Mouse (Mus musculus) embryonic facial prominence, embryonic 10.5 days (tissue): ENCODE results near the gene Fam186a. TPM values are rescaled to one million over a fixed set of nuclear protein-coding genes. Genes with fewer than 3 reads are reported as not detected.
"Not testable (repeated sequence)": the region's sequence is repeated elsewhere in the genome, so short reads cannot be mapped to it uniquely, and the experiment has no call there.

Experiments used
- DNase-seq: peaks from one replicate; pipeline ENCODE4 v3.0.0-alpha.2; 2017; ENCODE audit warnings: low spot score
- H3K27ac ChIP-seq: fragments of 300-500 bp; sonication (generic); replicated peaks from 2 replicates; pipeline ENCODE4 v1.5.1; 2016; ENCODE audit warnings: mild to moderate bottlenecking
- H3K27me3 ChIP-seq: fragments of 300-500 bp; sonication (generic); replicated peaks from 2 replicates; pipeline ENCODE4 v1.6.1; 2016; ENCODE audit warnings: low read depth, mild to moderate bottlenecking; ENCODE audit not compliant: poor library complexity, severe bottlenecking
- H3K36me3 ChIP-seq: fragments of 300-500 bp; sonication (generic); replicated peaks from 2 replicates; pipeline ENCODE4 v1.6.1; 2016; ENCODE audit warnings: mild to moderate bottlenecking, moderate library complexity
- H3K4me1 ChIP-seq: fragments of 300-500 bp; sonication (generic); 2 replicates; pipeline ENCODE4 v1.6.1; 2016
- H3K4me3 ChIP-seq: fragments of 300-500 bp; sonication (generic); 2 replicates; pipeline ENCODE4 v1.5.1; 2016; ENCODE audit warnings: mild to moderate bottlenecking, moderate library complexity
- H3K9me3 ChIP-seq: fragments of 300-500 bp; sonication (generic); 2 replicates; pipeline ENCODE4 v1.6.1; 2016; ENCODE audit warnings: mild to moderate bottlenecking
- WGBS: fragments of 180-500 bp; shearing (Covaris S2); methylation state at CpG from one replicate; pipeline ENCODE4 v1.1.7; 2016; 5-methylcytosine and 5-hydroxymethylcytosine counted together
- polyA plus RNA-seq: library from polyadenylated mRNA; unstranded; fragments of >200 nt; fragmentation: Nextera tagmentation; extraction: Ambion mirVana; gene quantifications from 2 replicates; pipeline ENCODE4 v1.2.1, GENCODE M21; 2016

Fam186a gene
- polyA plus RNA-seq, 1 experiment from 2014 or later = not detected

DNA sequence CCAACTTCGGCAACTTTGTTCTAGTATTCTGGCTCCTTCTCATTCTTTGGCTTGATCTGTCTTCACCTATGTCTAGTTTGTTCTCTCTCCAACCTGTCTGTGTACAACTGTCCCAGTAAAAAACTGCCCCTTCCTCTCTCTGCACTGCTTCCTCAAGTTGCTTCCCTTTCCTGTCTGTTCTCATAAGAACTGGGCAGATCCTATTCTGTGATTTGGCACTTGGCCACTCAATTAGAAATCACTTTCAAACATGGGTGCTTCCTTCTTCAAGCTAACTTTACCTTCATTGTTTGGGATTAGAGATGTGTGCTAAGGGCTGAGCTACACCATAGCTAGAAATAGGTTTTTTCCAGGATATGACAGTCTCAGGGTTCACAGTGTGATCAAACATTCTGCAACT, 3.7 kb upstream of the Fam186a start:
- no peaks in the 10 kb centered on the region for H3K9me3 ChIP-seq
- no peak for DNase-seq
- no peak overlapping the region for H3K4me3 ChIP-seq
- no peaks in the 10 kb centered on the region for H3K36me3 ChIP-seq
- peaks cover 11% of the 10 kb centered on the region for H3K4me1 ChIP-seq
- 96% methylated on average over 1 of the region's 1 CpGs for WGBS
- no peak overlapping the region for H3K27ac ChIP-seq
- no peaks in the 10 kb centered on the region for H3K27me3 ChIP-seq

DNA sequence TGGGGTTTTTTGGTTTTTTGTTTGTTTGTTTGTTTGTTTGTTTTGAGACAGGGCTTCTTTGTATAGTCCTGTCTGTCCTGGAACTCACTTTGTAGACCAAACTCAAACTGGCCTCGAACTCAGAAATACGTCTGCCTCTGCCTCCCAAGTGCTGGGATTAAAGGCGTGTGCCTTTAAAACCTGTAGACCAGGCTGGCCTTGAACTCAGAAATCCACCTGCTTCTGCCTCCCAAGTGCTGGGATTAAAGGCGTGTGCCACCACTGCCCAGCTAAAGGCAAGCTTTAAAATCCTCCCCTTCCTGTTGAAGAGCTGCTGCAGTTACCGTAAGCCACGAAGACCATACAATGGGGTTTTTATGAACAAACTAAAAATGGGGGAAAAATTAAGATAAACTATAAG, 2.9 kb upstream of the Fam186a start, which contains the start of gene Larp4:
Larp4 (plus strand) TSS at position 301 of the 400 bp plus-strand sequence.
- WGBS = 85% methylated on average over 6 of the region's 6 CpGs
- H3K36me3 ChIP-seq, H3K27me3 ChIP-seq, H3K4me3 ChIP-seq, DNase-seq, H3K27ac ChIP-seq, H3K9me3 ChIP-seq: not testable (repeated sequence)
- H3K4me1 ChIP-seq = peaks cover 11% of the 10 kb centered on the region

DNA sequence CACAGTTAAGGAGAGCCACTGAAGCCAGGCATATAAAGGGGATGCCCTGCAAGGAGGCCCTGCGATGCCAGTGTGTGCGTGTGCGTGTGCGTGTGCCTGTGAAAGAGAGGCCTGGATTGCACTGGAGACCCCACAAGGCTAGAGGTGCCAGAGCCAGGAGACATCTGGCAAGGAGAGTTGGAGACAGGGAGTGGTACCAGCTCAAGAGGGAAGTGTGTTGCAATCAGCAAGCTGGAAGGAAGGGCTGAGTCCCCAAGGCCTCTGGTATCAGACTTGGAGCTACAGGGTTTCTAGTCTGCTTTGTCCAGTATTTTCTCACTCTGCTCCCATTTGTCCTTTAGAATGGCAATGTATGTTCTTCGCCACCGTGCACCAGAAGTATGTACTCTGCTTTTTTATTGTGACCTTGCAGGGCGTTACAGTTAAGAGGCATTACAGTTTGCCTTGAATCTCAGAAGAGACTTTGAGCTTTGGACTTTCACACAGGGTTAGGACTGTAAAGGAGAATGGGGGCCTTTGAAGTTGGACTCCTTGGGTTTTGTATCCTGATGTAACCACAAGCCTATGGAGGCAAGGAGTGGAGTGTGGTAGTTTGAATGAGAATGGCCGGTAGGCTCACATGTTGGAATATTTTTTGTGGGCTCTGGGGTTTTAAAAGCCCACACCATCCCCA, 1.6 kb downstream of the Fam186a start:
- H3K36me3 ChIP-seq = no peaks in the 10 kb centered on the region
- no peak for DNase-seq
- H3K4me3 ChIP-seq = no peak overlapping the region
- no peak overlapping the region for H3K27ac ChIP-seq
- no peaks in the 10 kb centered on the region for H3K27me3 ChIP-seq
- no peaks in the 10 kb centered on the region for H3K4me1 ChIP-seq
- WGBS = 91% methylated on average over 8 of the region's 8 CpGs
- H3K9me3 ChIP-seq = no peaks in the 10 kb centered on the region

DNA sequence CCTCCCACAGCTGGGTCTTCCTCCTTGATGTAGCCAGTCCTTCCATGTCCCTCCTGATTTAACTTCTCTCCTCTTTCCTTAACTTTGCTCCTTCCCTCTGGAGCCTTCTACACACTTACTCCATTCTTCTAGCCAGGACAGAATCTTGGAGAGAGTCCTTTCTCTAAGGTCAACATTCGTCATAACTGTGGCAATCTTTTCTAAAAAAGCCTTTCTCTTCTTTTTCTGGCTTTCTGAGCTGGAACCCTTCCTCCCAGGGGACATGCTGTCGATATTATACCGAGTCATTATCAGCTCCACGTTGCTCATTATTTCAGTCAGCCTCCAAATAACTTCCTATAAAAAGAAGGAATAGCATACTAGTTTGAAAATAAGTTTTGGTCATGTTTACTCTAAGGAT, 11.5 kb downstream of the Fam186a start:
- H3K27me3 ChIP-seq = no peaks in the 10 kb centered on the region
- no peaks in the 10 kb centered on the region for H3K4me1 ChIP-seq
- no peaks in the 10 kb centered on the region for H3K9me3 ChIP-seq
- DNase-seq = no peak
- 81% methylated on average over 4 of the region's 4 CpGs for WGBS
- no peaks in the 10 kb centered on the region for H3K36me3 ChIP-seq
- H3K4me3 ChIP-seq = no peak overlapping the region
- no peak overlapping the region for H3K27ac ChIP-seq

DNA sequence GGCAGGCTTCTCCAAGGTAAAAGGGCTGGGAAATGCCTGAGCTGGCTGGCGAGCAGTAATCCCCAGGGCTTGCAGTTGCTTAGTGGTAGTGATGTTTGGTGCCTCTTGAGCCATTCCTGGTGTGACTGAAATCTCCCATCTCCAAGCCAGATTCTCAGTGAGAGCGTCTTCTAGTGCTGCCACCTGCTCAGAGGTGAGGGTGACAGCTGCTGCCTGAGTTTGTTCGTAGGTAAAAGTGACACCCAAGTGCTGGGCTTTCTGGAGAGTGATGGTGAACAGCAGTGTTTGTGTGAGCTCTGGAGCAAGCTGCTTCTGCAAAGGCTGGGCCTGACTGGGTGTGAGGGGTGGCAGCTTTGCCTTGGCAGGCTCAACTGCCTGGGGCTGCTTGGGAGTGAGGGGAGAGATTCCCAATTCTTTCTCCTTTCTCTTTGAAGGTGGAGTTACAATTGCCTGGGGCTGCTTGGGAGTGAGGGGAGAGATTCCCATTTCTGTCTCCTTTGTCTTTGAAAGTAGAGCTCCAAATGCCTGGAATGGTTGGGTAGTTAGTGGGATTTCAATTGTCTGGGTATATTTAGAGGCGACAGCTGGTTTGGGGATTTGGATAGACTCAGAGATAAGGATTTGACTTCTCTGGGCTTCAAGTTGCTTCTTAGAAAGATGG, 25.8 kb downstream of the Fam186a start:
- Histone ChIP-seq H3K36me3 (peaks cover 5% of the 10 kb centered on the region; the same call in 1 of the 2 replicates), H3K4me3 (no peak overlapping the region), H3K27me3 (no peaks in the 10 kb centered on the region), H3K4me1 (0 out of 2 replicates have a peak, but pooled peaks cover 10% of the 10 kb centered on the region), H3K27ac (no peak overlapping the region), H3K9me3 (peaks cover 9% of the 10 kb centered on the region)
- no peak for DNase-seq
- 58% methylated on average over 4 of the region's 4 CpGs for WGBS

DNA sequence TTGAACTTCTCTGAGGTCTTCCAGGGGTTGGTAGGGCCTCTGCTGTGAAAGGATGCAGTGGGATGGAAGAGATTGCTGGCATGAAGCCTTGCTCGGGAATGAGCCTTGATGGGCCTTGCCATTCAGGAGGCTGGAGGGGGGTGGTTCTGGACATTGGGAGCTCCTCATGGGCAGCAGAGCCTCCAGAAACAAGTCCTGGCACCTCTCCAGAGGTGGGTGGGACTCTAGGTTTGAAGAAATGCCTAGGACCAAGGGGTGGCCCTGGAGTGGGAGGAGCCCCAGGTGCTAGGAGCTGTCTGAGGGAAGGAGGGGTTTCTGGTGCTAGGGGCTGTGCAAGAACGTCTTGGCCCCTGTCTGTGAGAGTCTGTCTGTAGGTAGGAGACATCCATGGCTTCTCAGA, 26.4 kb downstream of the Fam186a start:
- WGBS = 47% methylated on average over 2 of the region's 2 CpGs
- no peak for DNase-seq
- Histone ChIP-seq H3K4me1 (0 out of 2 replicates have a peak, but pooled peaks cover 10% of the 10 kb centered on the region), H3K27me3 (no peaks in the 10 kb centered on the region), H3K9me3 (peaks cover 9% of the 10 kb centered on the region), H3K36me3 (peaks cover 5% of the 10 kb centered on the region; the same call in 1 of the 2 replicates), H3K27ac (no peak overlapping the region), H3K4me3 (no peak overlapping the region)

DNA sequence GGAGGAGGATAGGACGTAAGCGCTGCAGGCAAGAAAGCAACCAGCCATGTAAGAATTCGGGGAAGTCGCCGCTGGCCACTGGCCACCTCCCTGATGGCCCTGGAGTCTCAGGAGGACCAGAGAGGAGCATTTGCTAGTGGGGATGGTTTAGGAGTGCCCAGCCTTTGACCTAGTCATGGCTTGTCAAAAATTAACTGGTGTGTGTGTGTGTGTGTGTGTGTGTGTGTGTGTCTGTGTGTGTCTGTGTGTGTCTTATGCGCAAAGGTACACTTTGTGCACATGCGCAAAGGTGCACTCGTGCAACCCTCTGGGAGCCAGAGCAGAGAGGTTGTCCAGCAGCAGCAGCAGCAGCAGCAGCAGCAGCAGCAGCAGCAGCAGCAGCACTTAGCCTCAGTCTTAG, 29.0 kb downstream of the Fam186a start:
- no peaks in the 10 kb centered on the region for H3K36me3 ChIP-seq
- no peak overlapping the region for H3K4me3 ChIP-seq
- WGBS = 81% methylated on average over 8 of the region's 8 CpGs
- H3K9me3 ChIP-seq = no peaks in the 10 kb centered on the region
- no peak for DNase-seq
- no peaks in the 10 kb centered on the region for H3K27me3 ChIP-seq
- H3K4me1 ChIP-seq = 0 out of 2 replicates have a peak, but pooled peaks cover 10% of the 10 kb centered on the region
- no peak overlapping the region for H3K27ac ChIP-seq

DNA sequence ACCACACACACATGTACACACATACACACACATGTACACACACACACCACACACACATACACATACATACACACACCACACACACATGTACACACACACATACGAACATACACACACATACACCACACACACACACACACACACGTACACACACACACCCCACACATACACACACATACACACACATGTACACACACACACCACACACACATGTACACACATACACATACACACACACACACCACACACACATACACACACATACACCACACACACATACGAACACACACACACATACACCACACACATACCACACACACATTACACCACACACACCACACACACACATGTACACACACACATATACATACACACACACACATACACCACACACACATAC, 30.2 kb downstream of the Fam186a start:
- WGBS = 90% methylated on average over 3 of the region's 3 CpGs
- no peak overlapping the region for H3K27ac ChIP-seq
- H3K4me1 ChIP-seq = 0 out of 2 replicates have a peak, but pooled peaks cover 8% of the 10 kb centered on the region
- no peak for DNase-seq
- H3K27me3 ChIP-seq = no peaks in the 10 kb centered on the region
- no peaks in the 10 kb centered on the region for H3K9me3 ChIP-seq
- H3K4me3 ChIP-seq = no peak overlapping the region
- H3K36me3 ChIP-seq = no peaks in the 10 kb centered on the region

DNA sequence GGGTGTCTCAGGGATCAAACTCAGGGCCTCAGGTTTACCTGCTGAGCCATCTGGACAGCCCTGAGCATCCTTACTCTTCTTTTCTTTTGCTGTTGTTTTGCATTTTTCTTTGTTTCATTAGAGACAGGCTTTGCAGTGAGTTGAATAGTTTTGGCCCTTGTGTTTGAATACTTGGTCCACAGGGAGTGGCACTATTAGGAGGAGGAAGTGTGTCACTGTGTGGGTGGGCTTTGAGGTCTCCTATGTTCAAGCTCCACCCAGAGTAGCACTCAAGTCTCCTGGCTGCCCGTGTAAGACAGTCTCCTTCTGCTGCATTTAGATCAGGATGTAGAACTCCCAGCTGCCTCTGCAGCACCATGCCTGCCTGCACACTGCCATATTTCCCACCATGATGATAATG, 32.4 kb downstream of the Fam186a start:
- no peaks in the 10 kb centered on the region for H3K4me1 ChIP-seq
- no peaks in the 10 kb centered on the region for H3K9me3 ChIP-seq
- no peak overlapping the region for H3K27ac ChIP-seq
- H3K4me3 ChIP-seq = no peak overlapping the region
- whole genome bisulfite sequencing = 57% methylated on average over 1 of the region's 1 CpGs
- no peaks in the 10 kb centered on the region for H3K36me3 ChIP-seq
- H3K27me3 ChIP-seq = no peaks in the 10 kb centered on the region
- DNase-seq = no peak

DNA sequence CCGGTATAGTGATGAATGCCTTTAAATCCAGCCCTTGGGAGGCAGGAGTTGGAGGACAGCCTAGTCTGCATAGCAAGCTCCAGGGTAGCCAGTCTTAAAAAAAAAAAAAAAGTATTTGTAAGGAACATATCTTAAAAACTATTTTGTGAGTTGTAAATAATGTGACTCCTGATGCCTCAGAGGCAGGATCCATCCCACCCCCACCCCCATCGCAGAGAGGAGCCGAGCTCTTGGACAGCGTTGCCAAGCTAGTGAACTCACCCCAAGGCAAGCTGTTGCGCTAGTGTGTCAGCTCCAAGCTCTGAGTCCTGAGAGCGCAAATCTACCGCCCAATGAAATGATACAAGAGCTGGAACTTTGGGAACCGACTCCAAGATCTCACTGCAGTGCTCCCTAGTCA, 35.6 kb downstream of the Fam186a start:
- Histone ChIP-seq H3K9me3 (no peaks in the 10 kb centered on the region), H3K27me3 (no peaks in the 10 kb centered on the region), H3K36me3 (no peaks in the 10 kb centered on the region), H3K4me3 (no peak overlapping the region), H3K27ac (no peak overlapping the region), H3K4me1 (peaks cover 3% of the 10 kb centered on the region; the same call in 1 of the 2 replicates)
- DNase-seq = no peak
- WGBS = 83% methylated on average over 8 of the region's 8 CpGs

DNA sequence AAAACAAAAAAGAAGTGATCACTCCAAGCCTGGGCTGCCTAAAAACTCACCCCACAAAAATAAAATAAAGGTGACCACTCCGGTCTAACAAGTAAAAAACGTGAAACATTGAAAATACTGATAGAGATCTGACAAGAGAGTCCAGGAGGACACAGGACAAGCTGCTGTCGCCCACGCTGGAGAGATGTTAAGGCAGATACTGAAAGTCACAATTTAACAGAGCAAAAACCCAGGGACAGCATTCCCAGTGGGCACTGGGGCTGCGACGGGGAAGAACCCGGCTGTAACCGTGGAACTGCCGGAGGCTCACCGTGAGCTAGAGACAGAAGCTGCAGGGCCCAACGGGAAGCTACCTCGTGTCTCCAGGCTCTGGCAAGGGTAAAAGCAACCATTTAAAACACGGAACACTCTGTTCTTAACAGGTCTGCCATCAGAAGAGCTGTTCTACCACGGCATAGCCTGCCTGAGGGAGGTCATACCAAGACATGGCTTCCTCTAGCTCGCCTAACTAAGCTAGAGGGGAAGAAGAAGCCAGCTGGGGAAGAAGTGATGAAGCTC, 47.2 kb downstream of the Fam186a start:
- no peak for DNase-seq
- H3K4me1 ChIP-seq = no peaks in the 10 kb centered on the region

DNA sequence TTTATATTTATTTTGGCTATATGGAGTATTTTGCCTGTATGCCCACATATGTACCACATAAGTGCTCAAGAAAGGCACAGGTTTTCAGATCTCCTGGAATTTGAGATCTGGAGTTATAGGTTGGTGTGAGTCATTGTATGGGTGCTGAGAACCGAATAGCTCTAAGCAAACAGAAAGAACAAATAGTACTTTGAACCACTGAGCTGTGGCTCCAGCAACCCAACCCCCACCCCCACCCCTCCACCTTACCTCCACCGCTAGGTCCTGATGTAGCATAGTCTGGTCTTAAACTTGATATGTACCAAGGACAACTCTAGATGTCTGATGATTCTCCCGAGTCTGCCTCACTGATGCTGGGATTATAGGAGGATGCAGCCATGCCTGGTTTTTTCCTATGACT, 49.6 kb downstream of the Fam186a start:
- H3K27me3 ChIP-seq = no peaks in the 10 kb centered on the region
- no peaks in the 10 kb centered on the region for H3K36me3 ChIP-seq
- H3K4me3 ChIP-seq = no peak overlapping the region
- no peak for DNase-seq
- H3K4me1 ChIP-seq = no peaks in the 10 kb centered on the region
- WGBS = 79% methylated on average over 3 of the region's 3 CpGs
- no peak overlapping the region for H3K27ac ChIP-seq
- no peaks in the 10 kb centered on the region for H3K9me3 ChIP-seq

More for the DNA sequence above, 47.2 kb downstream of the Fam186a start:
- no peaks in the 10 kb centered on the region for H3K9me3 ChIP-seq
- no peak overlapping the region for H3K27ac ChIP-seq
- H3K27me3 ChIP-seq = no peaks in the 10 kb centered on the region
- no peaks in the 10 kb centered on the region for H3K36me3 ChIP-seq
- no peak overlapping the region for H3K4me3 ChIP-seq
- WGBS = 87% methylated on average over 15 of the region's 15 CpGs

DNA sequence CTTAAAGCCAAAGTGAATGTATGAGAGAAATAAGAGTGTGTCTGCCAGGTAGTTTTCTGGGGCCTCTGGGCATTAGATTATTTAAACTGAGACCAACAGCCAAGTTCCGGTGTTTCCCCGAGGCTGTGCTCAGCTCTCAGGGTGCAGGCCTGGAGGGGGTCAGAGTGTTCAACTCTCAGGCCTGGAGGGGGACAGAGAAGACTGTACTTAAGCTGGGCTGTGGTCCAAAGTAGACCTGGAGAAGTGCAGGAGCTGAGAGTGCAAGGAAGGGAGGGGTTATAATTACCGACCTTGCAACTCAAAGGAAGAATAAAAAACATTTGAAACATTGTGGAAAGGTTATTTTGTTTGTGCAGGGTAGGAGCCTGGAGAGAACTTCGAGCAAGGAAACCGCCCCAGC, 52.2 kb downstream of the Fam186a start:
- DNase-seq = no peak
- 81% methylated on average over 5 of the region's 5 CpGs for WGBS
- no peaks in the 10 kb centered on the region for H3K36me3 ChIP-seq

More for the DNA sequence above, 52.2 kb downstream of the Fam186a start:
- H3K27ac ChIP-seq = no peak overlapping the region
- H3K27me3 ChIP-seq = no peaks in the 10 kb centered on the region
- H3K9me3 ChIP-seq = no peaks in the 10 kb centered on the region
- no peak overlapping the region for H3K4me3 ChIP-seq
- H3K4me1 ChIP-seq = no peaks in the 10 kb centered on the region
